19 mouse cellular contexts compared by ENCODE assay signal in the genomic region with DNA sequence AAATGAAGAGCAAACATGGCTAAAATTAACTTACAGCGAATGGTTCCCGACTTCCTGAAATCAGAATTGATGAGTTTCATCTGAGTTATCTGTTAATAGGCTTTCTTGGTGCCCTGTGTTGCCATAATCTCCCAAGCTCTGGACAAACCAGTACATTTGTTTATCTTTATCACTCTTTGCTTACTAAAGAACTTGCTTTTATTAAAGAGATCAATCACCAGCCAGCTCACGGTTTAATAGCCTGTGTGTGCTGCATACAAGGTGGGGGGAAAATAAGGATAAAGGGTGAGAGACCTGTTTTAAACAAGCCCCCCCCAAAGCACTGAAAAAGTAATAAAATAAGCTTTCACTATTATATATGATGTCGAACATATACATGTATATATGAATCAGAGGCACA.
A peak's percentile ranks its signal among the peaks of the same experiment; 100 is the strongest.
DNase-seq lines count a peak whose midpoint lies in the region; ATAC-seq and TF ChIP-seq lines count a peak whose summit lies in the region.
"Had no signal": no experiment of that assay in that cellular context is flagged by ENCODE, and none has a peak within 500 bp of the region (broad histone marks: within the 10 kb centered on the region; RNA-seq: fewer than 3 reads in every experiment).

No protein-coding gene starts in this region.

- no peaks in the 10 kb centered on the region for H3K9me3 ChIP-seq in forebrain, embryonic 15.5 days
- no peaks in the 10 kb centered on the region for H3K9me3 ChIP-seq in hindbrain, embryonic 14.5 days (ENCODE audit: control insufficient read depth, low read length)
- H3K9me3 ChIP-seq in neural tube, embryonic 13.5 days = no peaks in the 10 kb centered on the region
- H3K9me3 ChIP-seq: embryonic facial prominence, embryonic 10.5 days; heart, embryonic 12.5 days; kidney, embryonic 15.5 days had no signal

- no peak overlapping the region for H3K4me3 ChIP-seq in left cerebral cortex, adult 2 months
- H3K4me3 ChIP-seq in forebrain, embryonic 15.5 days = no peak overlapping the region
- no peak overlapping the region for H3K4me3 ChIP-seq in hindbrain, embryonic 14.5 days (replicated peaks; ENCODE audit: low read length)
- no peak overlapping the region for H3K4me3 ChIP-seq in neural tube, embryonic 13.5 days
- H3K4me3 ChIP-seq: embryonic facial prominence, embryonic 10.5 days; gastrocnemius, adult 2 months; heart, embryonic 12.5 days; kidney, embryonic 15.5 days had no signal

- H3K4me1 ChIP-seq in forebrain, embryonic 15.5 days = peaks cover 21% of the 10 kb centered on the region
- peaks cover 6% of the 10 kb centered on the region for H3K4me1 ChIP-seq in hindbrain, embryonic 14.5 days (replicated peaks; ENCODE audit: control insufficient read depth, insufficient read depth, low read length)
- H3K4me1 ChIP-seq in neural tube, embryonic 13.5 days (replicated peaks) = peaks cover 16% of the 10 kb centered on the region; the same call in 1 of the 2 replicates
- H3K4me1 ChIP-seq: heart, embryonic 12.5 days; kidney, embryonic 15.5 days had no signal

- H3K27ac ChIP-seq in left cerebral cortex, adult 2 months = peak overlapping the region; percentile 83
- H3K27ac ChIP-seq in forebrain, embryonic 15.5 days (replicated peaks) = peak overlapping the region; percentile 72
- 0 out of 2 replicates have a peak overlapping the region, but pooled peaks have one; percentile 0 for H3K27ac ChIP-seq in hindbrain, embryonic 14.5 days
- H3K27ac ChIP-seq in neural tube, embryonic 13.5 days (replicated peaks) = no peak overlapping the region
- H3K27ac ChIP-seq: embryonic facial prominence, embryonic 10.5 days; gastrocnemius, adult 2 months; kidney, embryonic 15.5 days; liver, embryonic 14.5 days had no signal

- intact Hi-C loops in left cerebral cortex, adult 2 months (cut with DNase I) = loop anchor here (5.0 kb wide), 1 partner anchor 372 kb away; no protein-coding TSS in a partner anchor

- H3K9ac ChIP-seq in forebrain, embryonic 15.5 days (replicated peaks) = no peak overlapping the region
- 0 out of 2 replicates have a peak overlapping the region, but pooled peaks have one; percentile 11 for H3K9ac ChIP-seq in hindbrain, embryonic 14.5 days
- no peak overlapping the region for H3K9ac ChIP-seq in neural tube, embryonic 13.5 days
- H3K9ac ChIP-seq: heart, embryonic 12.5 days; kidney, embryonic 15.5 days; liver, embryonic 14.5 days had no signal

- no peak overlapping the region for H3K4me2 ChIP-seq in forebrain, embryonic 15.5 days (replicated peaks)
- H3K4me2 ChIP-seq in hindbrain, embryonic 14.5 days (replicated peaks) = peak overlapping the region; percentile 17; the same call in 1 of the 2 replicates
- H3K4me2 ChIP-seq in neural tube, embryonic 13.5 days = no peak overlapping the region
- H3K4me2 ChIP-seq: heart, embryonic 12.5 days; kidney, embryonic 15.5 days had no signal

- no peak for TF ChIP-seq CTCF in left cerebral cortex, adult 2 months (IDR thresholded peaks at IDR 0.05)

- no peaks in the 10 kb centered on the region for H3K27me3 ChIP-seq in forebrain, embryonic 15.5 days
- H3K27me3 ChIP-seq in hindbrain, embryonic 14.5 days (ENCODE audit: control insufficient read depth, insufficient read depth, low read length) = no peaks in the 10 kb centered on the region
- no peaks in the 10 kb centered on the region for H3K27me3 ChIP-seq in neural tube, embryonic 13.5 days
- H3K27me3 ChIP-seq: heart, embryonic 12.5 days; kidney, embryonic 15.5 days had no signal

- 73% methylated on average over 4 of the region's 4 CpGs for WGBS in forebrain, embryonic 15.5 days
- 67% methylated on average over 4 of the region's 4 CpGs for WGBS in hindbrain, embryonic 14.5 days
- 71% methylated on average over 4 of the region's 4 CpGs for WGBS in neural tube, embryonic 13.5 days

- DNase-seq in left cerebral cortex, adult 2 months (ENCODE audit: extremely low spot score in 1 of 2, low spot score in 2 of 2) = no peak
- DNase-seq in left cerebral cortex, adult 18-20 months (ENCODE audit: low spot score in 2 of 2) = no peak
- DNase-seq in hindbrain, embryonic 14.5 days (ENCODE audit: low spot score) = peak; percentile 32
- no peak for DNase-seq in gastrocnemius, postnatal 10 days
- DNase-seq in cerebellum, adult 9-10 months = no peak
- DNase-seq: adrenal gland, postnatal 36 days; B cell, adult 2 months; cerebellum, adult 11-12 months; cerebellum, postnatal 36 days; gastrocnemius, adult 2 months; heart, postnatal 14 days; kidney, postnatal 4 days had no signal

- no peaks in the 10 kb centered on the region for H3K36me3 ChIP-seq in forebrain, embryonic 15.5 days
- no peaks in the 10 kb centered on the region for H3K36me3 ChIP-seq in hindbrain, embryonic 14.5 days (replicated peaks; ENCODE audit: control insufficient read depth, insufficient read depth)
- no peaks in the 10 kb centered on the region for H3K36me3 ChIP-seq in neural tube, embryonic 13.5 days
- H3K36me3 ChIP-seq: embryonic facial prominence, embryonic 10.5 days; heart, embryonic 12.5 days; kidney, embryonic 15.5 days had no signal

- ATAC-seq in forebrain, embryonic 15.5 days (replicated peaks) = no peak
- no peak; the same call in 1 of the 2 replicates for ATAC-seq in hindbrain, embryonic 14.5 days (ENCODE audit: low FRiP score)
- ATAC-seq in neural tube, embryonic 13.5 days (ENCODE audit: low read depth) = 0 out of 2 replicates have a peak, but pooled peaks have one; percentile 55
- ATAC-seq: inflammation-experienced regulatory T-cells, adult 6 months had no signal
